Mouse (Mus musculus) spleen, embryonic (tissue): ENCODE data around the gene Uvssa.
"Not testable (repeated sequence)": the region's sequence is repeated elsewhere in the genome, so short reads cannot be mapped to it uniquely, and the experiment has no call there.

ENCODE experiments used
- CTCF ChIA-PET: fragments of 350-600 bp; sonication (Branson Sonifier 250); formaldehyde crosslinking; loops from one replicate; lab custom pipeline; 2022; lab: Charles Lee

Uvssa gene

GRCm38 (mm10) chr5:33378302-33378854, at the start of gene Uvssa:
Gene Uvssa (plus strand): TSS chr5:33378549.
- CTCF ChIA-PET, result interaction anchor here (0.6 to 1.9 kb wide), 4 partner anchors 12 to 106 kb away, joined by 5 to 10 read pairs (median 5); partner anchors contain the start of gene Ctbp1

- CTCF ChIA-PET, result no interaction called here
Measured at GRCm38 (mm10) chr5:33334381-33335272, 43.7 kb upstream of the Uvssa start.

- CTCF ChIA-PET, result no interaction called here
Measured at GRCm38 (mm10) chr5:33335273-33335976, 42.9 kb upstream of the Uvssa start, which contains the start of gene Maea. Gene Maea (plus strand): TSS chr5:33335509.

- CTCF ChIA-PET, result no interaction called here
Measured at GRCm38 (mm10) chr5:33335977-33336360, 42.4 kb upstream of the Uvssa start.

- CTCF ChIA-PET, result no interaction called here
Measured at GRCm38 (mm10) chr5:33337206-33337605, 41.1 kb upstream of the Uvssa start.

GRCm38 (mm10) chr5:33341165-33341564, 37.2 kb upstream of the Uvssa start:
- CTCF ChIA-PET, result no interaction called here

DNA sequence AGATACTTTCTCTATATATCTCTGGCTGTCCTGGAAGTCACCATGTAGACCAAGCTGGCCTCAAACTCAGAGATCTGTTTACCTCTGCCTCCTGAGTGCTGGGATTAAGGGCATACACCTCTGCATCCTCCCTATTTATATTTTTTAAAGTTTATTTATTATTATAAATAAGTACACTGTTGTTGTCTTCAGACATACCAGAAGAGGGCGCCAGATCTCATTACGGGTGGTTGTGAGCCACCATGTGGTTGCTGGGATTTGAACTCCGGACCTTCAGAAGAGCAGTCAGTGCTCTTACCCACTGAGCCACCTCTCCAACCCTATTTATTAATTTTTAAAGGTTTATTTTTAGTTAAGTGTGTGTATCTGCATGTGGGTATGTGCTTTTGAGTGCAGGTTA, 36.1 kb upstream of the Uvssa start:
- CTCF ChIA-PET, result not testable (repeated sequence)

GRCm38 (mm10) chr5:33342821-33343220, 35.5 kb upstream of the Uvssa start:
- CTCF ChIA-PET, result no interaction called here

DNA sequence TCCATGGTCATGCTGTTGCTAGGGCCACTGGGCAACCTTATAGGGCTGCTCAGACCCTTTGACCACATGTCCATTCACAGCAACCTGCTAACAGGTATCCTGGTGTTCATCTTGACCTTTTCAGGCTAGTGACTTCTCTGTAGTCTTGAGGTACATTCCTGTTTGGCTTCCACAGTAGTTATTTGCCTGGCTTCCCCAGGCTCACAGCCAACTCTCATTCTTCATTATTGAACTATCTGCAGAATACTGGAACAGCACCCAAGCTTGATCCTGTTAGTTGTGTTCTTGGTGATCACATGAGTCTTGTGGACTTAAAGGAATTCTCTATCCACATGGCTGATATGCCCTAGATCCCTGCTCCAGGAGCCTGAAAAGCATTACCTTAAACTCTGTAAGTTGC, 34.8 kb upstream of the Uvssa start:
- CTCF ChIA-PET, result no interaction called here

DNA sequence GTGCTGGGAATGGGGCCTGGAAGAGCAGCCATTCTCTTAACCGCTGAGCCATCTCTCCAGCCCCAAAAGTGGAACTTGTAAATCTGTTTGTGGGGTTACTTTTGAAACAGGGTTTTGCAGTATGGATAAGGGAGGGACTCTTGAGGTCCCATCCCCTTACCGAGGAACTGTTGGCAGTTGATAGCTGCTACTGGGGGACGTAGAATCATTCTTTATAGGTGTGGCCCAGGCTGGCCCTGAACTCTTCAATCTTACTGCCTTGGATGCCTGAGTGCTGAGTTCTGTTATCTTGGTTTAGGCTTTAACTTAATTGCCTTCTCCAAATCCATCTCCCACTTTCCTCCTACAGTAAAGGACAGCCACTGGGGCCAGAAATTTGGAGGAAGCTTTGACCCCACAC, 34.3 kb upstream of the Uvssa start:
- CTCF ChIA-PET, result no interaction called here

GRCm38 (mm10) chr5:33347620-33348019, 30.7 kb upstream of the Uvssa start:
- CTCF ChIA-PET, result interaction anchor here (0.7 kb wide), 1 partner anchor 94 kb away, joined by 3 read pairs; no protein-coding TSS in a partner anchor

- CTCF ChIA-PET, result no interaction called here
Measured at GRCm38 (mm10) chr5:33349205-33349604, 29.1 kb upstream of the Uvssa start.

GRCm38 (mm10) chr5:33349706-33350105, 28.6 kb upstream of the Uvssa start:
- CTCF ChIA-PET, result no interaction called here

GRCm38 (mm10) chr5:33351556-33352272, 26.6 kb upstream of the Uvssa start:
- CTCF ChIA-PET, result no interaction called here

DNA sequence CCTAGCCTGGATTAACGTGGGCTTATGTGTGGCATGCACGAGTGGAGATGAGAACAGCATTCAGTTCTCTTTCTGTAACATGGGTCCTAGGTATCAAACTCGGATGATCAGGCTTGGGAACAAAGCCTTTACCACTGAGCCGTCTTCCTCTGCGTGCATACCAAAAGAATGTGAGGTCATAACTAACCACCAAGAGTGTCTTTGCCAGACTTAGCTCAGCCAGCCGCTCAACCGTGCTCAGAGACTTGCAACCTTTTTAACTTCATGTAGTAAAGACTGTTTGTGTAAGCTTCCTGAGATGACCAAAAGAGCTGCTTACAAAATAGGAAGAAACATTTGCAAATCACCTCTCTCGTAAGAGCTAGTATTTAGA, 26.1 kb upstream of the Uvssa start:
- CTCF ChIA-PET, result no interaction called here

- CTCF ChIA-PET, result no interaction called here
Measured at GRCm38 (mm10) chr5:33353011-33353410, 25.3 kb upstream of the Uvssa start.

DNA sequence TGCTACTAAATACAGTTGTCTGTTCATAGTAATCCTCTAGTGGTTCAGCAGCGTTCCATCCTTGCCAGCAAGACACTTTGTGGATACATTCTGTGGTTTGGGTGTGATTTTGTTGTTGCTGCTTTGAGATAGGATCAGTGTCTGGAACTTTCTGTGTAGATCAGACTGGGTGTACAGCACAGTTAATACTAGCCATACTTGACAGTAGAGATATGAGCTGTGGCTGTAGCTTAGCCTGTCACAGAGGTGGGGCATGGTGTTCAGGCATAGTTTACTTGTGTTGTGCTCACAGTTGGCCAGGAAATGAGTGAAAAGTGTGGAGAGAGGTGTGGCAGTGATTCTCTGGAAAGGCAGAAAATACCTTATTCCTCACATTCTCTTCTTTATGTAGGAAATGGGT, 20.9 kb upstream of the Uvssa start:
- CTCF ChIA-PET, result no interaction called here

DNA sequence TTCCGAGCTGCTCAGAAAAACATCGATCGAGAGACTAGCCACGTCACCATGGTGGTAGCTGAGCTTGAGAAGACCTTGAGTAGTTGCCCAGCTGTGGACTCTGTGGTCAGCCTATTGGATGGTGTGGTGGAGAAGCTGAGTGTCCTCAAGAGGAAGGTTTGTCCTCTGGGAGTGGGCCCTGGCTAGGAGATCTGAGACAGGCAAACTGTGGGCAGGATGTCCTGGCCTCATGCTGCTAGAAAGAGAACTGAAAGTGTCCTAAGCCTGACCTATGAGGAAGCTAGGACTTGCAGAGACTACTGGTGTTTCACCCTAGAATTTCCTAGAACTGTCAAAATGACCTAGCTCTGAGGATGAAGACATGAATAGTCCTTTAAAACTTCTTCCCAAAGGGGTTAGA, 19.9 kb upstream of the Uvssa start:
- CTCF ChIA-PET, result no interaction called here

DNA sequence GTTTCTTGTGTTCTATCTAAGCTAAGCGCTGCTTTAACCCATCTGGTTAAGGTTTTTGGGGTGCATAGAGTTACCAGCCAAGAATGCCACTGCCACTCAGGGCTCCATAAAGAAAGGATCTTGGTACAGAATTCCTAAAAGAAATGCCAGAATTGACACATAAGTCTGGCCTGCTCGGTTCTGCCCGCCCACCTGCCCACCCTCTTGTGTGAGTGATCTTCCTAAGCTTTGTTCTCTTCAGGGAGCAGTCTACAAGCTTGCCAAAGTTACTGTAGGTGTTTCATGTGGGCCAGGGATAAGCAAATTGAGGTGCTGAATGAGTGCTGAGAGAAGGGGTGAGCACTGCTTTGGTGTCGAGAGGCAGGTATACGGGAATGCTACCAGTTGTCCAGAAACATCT, 15.1 kb upstream of the Uvssa start:
- CTCF ChIA-PET, result interaction anchor here (0.6 kb wide), 2 partner anchors 282 to 1009 kb away, joined by 3 to 7 read pairs; no protein-coding TSS in a partner anchor

- CTCF ChIA-PET, result no interaction called here
Measured at GRCm38 (mm10) chr5:33368651-33369050, 9.7 kb upstream of the Uvssa start.

- CTCF ChIA-PET, result no interaction called here
Measured at GRCm38 (mm10) chr5:33371137-33371536, 7.2 kb upstream of the Uvssa start.

DNA sequence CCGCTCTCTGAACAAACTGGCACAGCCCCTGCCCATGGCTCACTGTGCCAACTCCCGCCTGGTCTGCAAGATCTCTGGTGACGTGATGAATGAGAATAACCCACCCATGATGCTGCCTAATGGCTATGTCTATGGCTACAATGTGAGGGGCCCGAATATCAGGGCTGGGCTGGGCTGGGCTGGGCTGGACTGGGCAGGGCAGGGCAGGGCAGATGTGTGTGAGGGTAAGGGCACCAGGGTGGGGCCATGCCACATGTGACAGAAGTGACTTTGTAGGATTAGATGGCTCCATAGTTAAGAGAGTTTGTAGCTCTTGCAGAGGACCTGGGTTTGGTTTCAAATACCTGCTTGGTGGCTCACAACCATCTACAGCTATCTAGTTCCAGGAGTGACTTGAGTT, 6.7 kb upstream of the Uvssa start:
- CTCF ChIA-PET, result no interaction called here
